Mouse (Mus musculus) liver, embryonic 13.5 days (tissue): ENCODE measurements around the gene Ckb. TPM values are rescaled to one million over a fixed set of nuclear protein-coding genes. Genes with fewer than 3 reads are reported as not detected.
"Not testable (repeated sequence)": the region's sequence is repeated elsewhere in the genome, so short reads cannot be mapped to it uniquely, and the experiment has no call there.

ENCODE experiments used
- ATAC-seq: fragments of 200-750 bp; cut with Nextera tagmentation; 2 replicates; pipeline ENCODE4 v1.8.0; 2017; ENCODE audit warnings: low read depth, mild to moderate bottlenecking, moderate number of reproducible peaks, moderate library complexity
- DNase-seq: peaks from one replicate; pipeline ENCODE4 v3.0.0; 2022
- H3K27ac ChIP-seq: fragments of 300-500 bp; sonication (generic); 2 replicates; pipeline ENCODE4 v1.5.1; 2015; ENCODE audit warnings: moderate library complexity, mild to moderate bottlenecking, inconsistent platforms
- H3K27me3 ChIP-seq: fragments of 300-500 bp; sonication (generic); 2 replicates; pipeline ENCODE4 v1.6.1; 2015; ENCODE audit warnings: mild to moderate bottlenecking, inconsistent platforms
- H3K36me3 ChIP-seq: fragments of 300-500 bp; sonication (generic); 2 replicates; pipeline ENCODE4 v1.6.1; 2015; ENCODE audit warnings: mild to moderate bottlenecking, inconsistent platforms
- H3K4me1 ChIP-seq: fragments of 300-500 bp; sonication (generic); replicated peaks from 2 replicates; pipeline ENCODE4 v1.6.1; 2015; ENCODE audit warnings: inconsistent platforms
- H3K4me2 ChIP-seq: fragments of 300-500 bp; sonication (generic); 2 replicates; pipeline ENCODE4 v1.6.1; 2015; ENCODE audit warnings: inconsistent platforms, mild to moderate bottlenecking, moderate library complexity
- H3K4me3 ChIP-seq: fragments of 300-500 bp; sonication (generic); replicated peaks from 2 replicates; pipeline ENCODE4 v1.5.1; 2015; ENCODE audit warnings: mild to moderate bottlenecking, inconsistent platforms
- H3K9ac ChIP-seq: fragments of 300-500 bp; sonication (generic); 2 replicates; pipeline ENCODE4 v1.6.1; 2015; ENCODE audit warnings: mild to moderate bottlenecking, inconsistent platforms
- H3K9me3 ChIP-seq: fragments of 300-500 bp; sonication (generic); replicated peaks from 2 replicates; pipeline ENCODE4 v1.6.1; 2016; ENCODE audit warnings: inconsistent platforms
- WGBS: fragments of 180-500 bp; shearing (Covaris S2); methylation state at CpG from one replicate; pipeline ENCODE4 v1.1.7; 2015; ENCODE audit not compliant: insufficient replicate concordance; 5-methylcytosine and 5-hydroxymethylcytosine counted together
- polyA plus RNA-seq: library from polyadenylated mRNA; unstranded; fragments of >200 nt; fragmentation: Nextera tagmentation; extraction: Ambion mirVana; gene quantifications from 2 replicates; pipeline ENCODE4 v1.2.1, GENCODE M21; 2015

Ckb gene
- polyA plus RNA-seq, 1 experiment from 2014 or later: 45.1 TPM

DNA sequence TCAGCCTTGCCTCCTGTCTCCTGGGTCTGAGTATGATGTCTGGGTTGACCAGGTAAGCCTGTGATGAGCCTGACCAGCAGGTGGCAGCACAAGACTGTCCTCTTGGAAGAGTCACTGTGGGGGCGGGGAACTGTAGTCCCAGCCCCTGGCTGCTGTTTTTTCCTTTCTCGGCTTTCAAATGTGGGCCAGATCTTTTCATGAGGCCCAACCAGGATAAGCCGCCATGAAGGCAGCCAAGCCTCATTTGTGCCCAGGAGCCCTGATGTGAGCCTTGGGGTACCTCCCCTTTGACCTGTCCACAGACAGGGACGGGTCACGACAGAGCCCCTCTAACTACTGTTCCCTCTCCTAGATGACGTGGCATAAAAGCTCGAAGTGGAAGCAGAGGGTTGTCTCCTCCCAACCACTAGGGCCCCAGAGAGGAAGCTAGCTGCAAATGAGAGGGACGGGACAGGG lies 3.7 kb downstream of the Ckb start:
- H3K4me1 ChIP-seq: peaks cover 51% of the 10 kb centered on the region
- under 1% methylated on average over 8 of the region's 8 CpGs for WGBS
- H3K9me3 ChIP-seq: no peaks in the 10 kb centered on the region
- peak overlapping the region; percentile 28 for H3K4me3 ChIP-seq
- ATAC-seq (peak; percentile 62), DNase-seq (peak; percentile 79)
- peak overlapping the region; percentile 74 for H3K27ac ChIP-seq
- peak overlapping the region; percentile 52 for H3K9ac ChIP-seq
- H3K4me2 ChIP-seq: peak overlapping the region; percentile 62
- H3K27me3 ChIP-seq: peaks cover 50% of the 10 kb centered on the region
- H3K36me3 ChIP-seq: peaks cover 5% of the 10 kb centered on the region; the same call in 1 of the 2 replicates

- Histone ChIP-seq H3K9me3 (no peaks in the 10 kb centered on the region), H3K36me3 (peaks cover 5% of the 10 kb centered on the region; the same call in 1 of the 2 replicates), H3K4me2 (no peak overlapping the region), H3K27me3 (peaks cover 39% of the 10 kb centered on the region), H3K9ac (no peak overlapping the region), H3K4me3 (no peak overlapping the region), H3K4me1 (peaks cover 53% of the 10 kb centered on the region), H3K27ac (no peak overlapping the region)
- DNase-seq (no peak), ATAC-seq (no peak)
- WGBS: 77% methylated on average over 5 of the region's 5 CpGs
Measured at GRCm38 (mm10) chr12:111667421-111667820, 4.7 kb downstream of the Ckb start.

GRCm38 (mm10) chr12:111666380-111666779 lies 5.8 kb downstream of the Ckb start:
- H3K36me3 ChIP-seq: peaks cover 5% of the 10 kb centered on the region; the same call in 1 of the 2 replicates
- H3K4me1 ChIP-seq: peaks cover 43% of the 10 kb centered on the region
- WGBS: 74% methylated on average over 13 of the region's 13 CpGs
- no peak overlapping the region for H3K27ac ChIP-seq
- peaks cover 29% of the 10 kb centered on the region for H3K27me3 ChIP-seq
- ATAC-seq (no peak), DNase-seq (no peak)
- no peak overlapping the region for H3K4me3 ChIP-seq
- H3K4me2 ChIP-seq: no peak overlapping the region
- no peak overlapping the region for H3K9ac ChIP-seq
- H3K9me3 ChIP-seq: no peaks in the 10 kb centered on the region

DNA sequence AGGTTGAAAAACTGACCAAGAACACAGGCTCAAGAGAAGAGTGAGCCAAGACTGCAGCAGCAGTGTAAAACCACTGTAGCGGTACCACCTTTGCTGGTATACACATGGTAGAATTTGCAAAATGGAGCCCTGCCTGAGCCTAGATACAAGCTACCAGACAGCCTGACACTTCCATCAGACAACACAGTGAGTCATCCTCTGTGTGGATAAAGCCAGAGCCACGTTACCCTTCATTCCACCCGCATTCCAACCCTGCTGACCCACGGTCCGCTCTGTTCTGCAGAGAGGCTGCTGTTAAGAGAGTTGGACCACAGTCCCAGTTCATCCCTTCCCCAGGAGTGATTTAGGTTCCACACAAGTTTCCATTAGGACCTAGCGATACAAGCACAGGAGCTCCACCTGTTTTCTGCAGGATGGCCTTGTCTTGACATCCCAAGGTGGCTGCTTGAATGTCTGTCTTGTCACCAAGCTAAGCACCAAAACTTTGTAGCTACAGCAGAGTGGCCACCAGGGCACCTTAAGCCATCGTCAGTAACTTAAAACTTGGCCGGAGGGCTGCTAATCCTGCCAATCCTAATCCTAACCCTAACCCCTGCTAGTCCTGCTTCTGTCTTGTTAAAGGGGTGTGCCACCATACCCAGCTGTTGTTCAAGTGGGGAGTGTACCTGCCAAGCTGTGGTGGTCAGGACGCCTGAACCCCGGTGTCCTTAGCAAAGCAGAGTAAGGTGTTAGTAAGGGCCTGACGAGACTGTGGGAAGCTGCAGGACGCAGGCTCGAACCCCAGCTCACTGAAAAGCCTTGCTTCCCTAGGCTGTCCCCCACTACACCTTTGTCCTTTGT lies 6.9 kb downstream of the Ckb start:
- Histone ChIP-seq H3K36me3 (peaks cover 7% of the 10 kb centered on the region; the same call in 1 of the 2 replicates), H3K27ac (no peak overlapping the region), H3K4me2 (no peak overlapping the region), H3K9ac (no peak overlapping the region), H3K9me3 (no peaks in the 10 kb centered on the region), H3K4me1 (peaks cover 31% of the 10 kb centered on the region), H3K4me3 (no peak overlapping the region), H3K27me3 (peaks cover 17% of the 10 kb centered on the region)
- WGBS: 79% methylated on average over 13 of the region's 13 CpGs
- DNase-seq (no peak), ATAC-seq (no peak)

DNA sequence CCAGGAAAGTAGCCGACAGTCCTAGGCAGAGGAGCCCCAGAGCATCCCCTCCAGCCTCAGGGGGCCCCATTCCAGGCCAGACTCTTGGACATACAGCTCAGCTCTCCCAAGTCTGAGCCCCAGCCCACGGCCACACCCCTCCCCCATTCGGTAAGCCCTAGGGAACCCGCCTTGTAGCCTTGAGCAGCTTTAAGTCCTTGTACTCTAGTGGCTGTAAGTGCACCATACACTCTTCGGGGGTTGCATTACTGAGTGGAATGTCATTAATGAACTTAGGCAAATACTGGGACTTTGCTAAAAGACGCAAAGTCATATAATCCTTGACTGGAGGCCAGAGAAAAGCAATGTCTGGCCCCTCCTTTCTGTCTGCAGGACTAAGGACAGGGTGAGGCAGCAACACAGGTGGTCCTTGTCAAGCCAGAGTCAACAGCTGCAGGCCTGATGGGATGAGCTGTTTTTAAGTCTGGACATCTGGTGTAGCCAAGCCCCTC lies 7.9 kb downstream of the Ckb start:
- Histone ChIP-seq H3K9ac (no peak overlapping the region), H3K27me3 (peaks cover 7% of the 10 kb centered on the region), H3K4me2 (no peak overlapping the region), H3K4me1 (peaks cover 21% of the 10 kb centered on the region), H3K36me3 (peaks cover 13% of the 10 kb centered on the region; the same call in 1 of the 2 replicates), H3K27ac (peak overlapping the region; percentile 59; the same call in 1 of the 2 replicates), H3K9me3 (no peaks in the 10 kb centered on the region), H3K4me3 (no peak overlapping the region)
- DNase-seq (no peak), ATAC-seq (no peak)
- WGBS: 63% methylated on average over 6 of the region's 6 CpGs

DNA sequence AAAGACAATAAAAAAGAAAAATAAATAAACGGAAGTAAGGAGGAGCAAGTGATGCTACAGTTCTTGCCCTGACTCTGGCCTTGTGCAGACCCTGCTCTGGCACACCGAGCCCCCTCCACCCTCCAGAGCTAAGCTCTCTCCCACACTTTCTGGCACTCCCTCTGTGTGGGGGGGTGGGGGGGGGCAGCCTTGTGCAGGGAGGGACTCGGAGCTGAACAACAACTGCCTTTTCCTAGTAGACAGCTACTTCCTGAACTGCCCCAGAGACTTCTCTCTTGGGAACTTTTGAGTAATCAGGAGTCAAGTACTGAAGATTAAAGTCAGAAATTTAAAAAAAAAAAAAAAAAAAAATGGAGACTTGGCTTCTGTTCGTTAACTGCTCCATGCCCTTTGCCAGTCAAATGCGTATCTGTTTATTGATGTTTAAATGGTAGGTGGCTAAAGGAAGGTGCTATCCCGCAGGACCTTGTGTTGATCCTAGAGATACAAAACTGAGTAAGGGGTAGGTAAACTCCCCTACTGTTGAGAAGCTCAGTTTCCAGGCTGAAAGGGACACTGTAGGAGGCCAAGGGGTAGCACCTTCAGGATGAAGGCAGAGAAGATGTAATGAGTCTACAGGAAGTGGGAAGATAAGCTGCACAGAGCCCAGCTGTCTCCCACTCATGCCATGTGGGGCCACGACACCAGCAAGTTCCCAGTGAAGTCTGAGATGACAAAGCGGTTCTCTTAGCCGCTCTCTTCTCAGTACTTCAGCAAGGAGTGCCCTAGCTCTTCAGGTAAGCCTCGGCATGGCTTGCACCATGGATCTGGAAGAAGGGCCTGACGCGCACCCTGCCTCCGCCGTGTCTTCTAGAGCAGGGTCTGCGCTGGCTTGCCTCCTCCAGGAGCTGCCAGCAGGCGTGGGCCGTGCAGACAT lies 8.7 kb downstream of the Ckb start:
- H3K27ac ChIP-seq: peak overlapping the region; percentile 59
- DNase-seq: no peak
- WGBS: 67% methylated on average over 17 of the region's 17 CpGs
- no peaks in the 10 kb centered on the region for H3K9me3 ChIP-seq
- H3K27me3 ChIP-seq: no peaks in the 10 kb centered on the region
- no peak overlapping the region for H3K4me3 ChIP-seq
- no peak overlapping the region for H3K4me2 ChIP-seq
- H3K9ac ChIP-seq: no peak overlapping the region
- H3K36me3 ChIP-seq: peaks cover 18% of the 10 kb centered on the region
- peaks cover 14% of the 10 kb centered on the region for H3K4me1 ChIP-seq
- ATAC-seq: no peak

GRCm38 (mm10) chr12:111661554-111661953 lies 10.6 kb downstream of the Ckb start:
- not testable (repeated sequence) for H3K27ac ChIP-seq, ATAC-seq, H3K4me2 ChIP-seq, H3K4me3 ChIP-seq, DNase-seq, H3K27me3 ChIP-seq, H3K9ac ChIP-seq, H3K9me3 ChIP-seq
- H3K36me3 ChIP-seq: peaks cover 33% of the 10 kb centered on the region
- WGBS: 90% methylated on average over 11 of the region's 11 CpGs
- peaks cover 10% of the 10 kb centered on the region; the same call in 1 of the 2 replicates for H3K4me1 ChIP-seq

DNA sequence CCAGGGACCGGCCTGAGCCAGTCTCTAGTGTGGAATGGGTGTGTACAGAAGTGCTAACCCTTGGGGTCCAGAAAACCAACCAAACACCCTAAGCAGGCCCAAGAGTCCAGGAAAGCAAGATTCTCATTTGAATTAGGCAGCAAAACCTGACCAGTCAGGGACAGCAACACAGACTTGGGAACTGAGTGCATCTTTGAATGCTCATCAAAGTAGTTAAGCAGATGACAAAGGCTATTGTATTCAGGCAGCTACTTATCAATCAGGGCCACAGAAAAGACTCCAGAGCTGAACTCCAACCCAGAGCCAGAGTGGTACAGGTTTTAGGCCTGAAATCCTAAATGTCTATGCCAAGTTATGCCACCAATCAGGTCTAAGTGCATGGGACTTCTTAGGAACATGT lies 11.5 kb downstream of the Ckb start:
- DNase-seq (no peak), ATAC-seq (no peak)
- Histone ChIP-seq H3K4me2 (no peak overlapping the region), H3K36me3 (peaks cover 42% of the 10 kb centered on the region), H3K9ac (no peak overlapping the region), H3K9me3 (no peaks in the 10 kb centered on the region), H3K4me1 (peaks cover 10% of the 10 kb centered on the region; the same call in 1 of the 2 replicates), H3K4me3 (no peak overlapping the region), H3K27ac (no peak overlapping the region), H3K27me3 (no peaks in the 10 kb centered on the region)
- WGBS: 97% methylated on average over 1 of the region's 1 CpGs

GRCm38 (mm10) chr12:111659331-111659730 lies 12.8 kb downstream of the Ckb start:
- Histone ChIP-seq H3K9me3 (no peaks in the 10 kb centered on the region), H3K9ac (no peak overlapping the region), H3K27ac (no peak overlapping the region), H3K4me3 (no peak overlapping the region), H3K36me3 (peaks cover 54% of the 10 kb centered on the region), H3K27me3 (no peaks in the 10 kb centered on the region), H3K4me2 (no peak overlapping the region), H3K4me1 (peaks cover 10% of the 10 kb centered on the region; the same call in 1 of the 2 replicates)
- 90% methylated on average over 4 of the region's 4 CpGs for WGBS
- no peak for ATAC-seq
- no peak for DNase-seq

- peaks cover 73% of the 10 kb centered on the region for H3K36me3 ChIP-seq
- no peaks in the 10 kb centered on the region for H3K9me3 ChIP-seq
- H3K4me1 ChIP-seq: no peaks in the 10 kb centered on the region
- H3K4me2 ChIP-seq: no peak overlapping the region
- H3K27ac ChIP-seq: no peak overlapping the region
- H3K27me3 ChIP-seq: no peaks in the 10 kb centered on the region
- H3K4me3 ChIP-seq: no peak overlapping the region
- 96% methylated on average over 11 of the region's 11 CpGs for WGBS
- no peak for DNase-seq
- H3K9ac ChIP-seq: no peak overlapping the region
- no peak for ATAC-seq
Measured at GRCm38 (mm10) chr12:111655695-111656094, 16.4 kb downstream of the Ckb start.

DNA sequence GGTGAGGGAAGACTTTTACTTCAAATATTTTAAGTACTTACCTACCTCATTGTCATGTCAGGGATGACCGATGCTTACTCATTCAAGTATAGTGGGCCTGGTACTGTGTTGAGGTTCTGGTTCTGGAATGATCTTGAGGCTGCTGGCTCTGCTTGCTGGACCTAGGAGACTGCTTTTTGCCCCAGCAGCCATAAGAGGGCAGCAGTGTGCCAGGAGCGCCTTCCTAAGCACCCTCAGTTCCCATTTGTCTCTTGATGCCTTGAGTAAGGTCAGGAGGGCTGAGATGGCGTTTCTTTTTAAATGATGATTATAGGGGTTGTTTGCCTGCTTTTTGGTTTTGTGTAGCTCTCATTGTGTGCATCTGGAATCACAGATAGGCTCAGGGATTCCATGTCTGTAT lies 18.7 kb downstream of the Ckb start:
- DNase-seq: no peak
- H3K4me2 ChIP-seq: no peak overlapping the region
- no peak overlapping the region for H3K27ac ChIP-seq
- WGBS: 44% methylated on average over 3 of the region's 3 CpGs
- H3K9me3 ChIP-seq: no peaks in the 10 kb centered on the region
- no peaks in the 10 kb centered on the region for H3K27me3 ChIP-seq
- ATAC-seq: 0 out of 2 replicates have a peak, but pooled peaks have one; percentile 23
- H3K4me3 ChIP-seq: no peak overlapping the region
- H3K36me3 ChIP-seq: peaks cover 79% of the 10 kb centered on the region
- no peaks in the 10 kb centered on the region for H3K4me1 ChIP-seq
- no peak overlapping the region for H3K9ac ChIP-seq
